Mouse (Mus musculus): ENCODE data around the gene Ifrd2.

- TF ChIP-seq CTCF (IDR thresholded peaks at IDR 0.05; ENCODE audit: borderline replicate concordance, insufficient read depth, low read length) (no peak), POLR2A (IDR thresholded peaks at IDR 0.05; ENCODE audit: low read depth, low read length) (no peak)
Observed at GRCm38 (mm10) chr9:107631861-107632260, 44.4 kb downstream of the Ifrd2 start.
